Mouse (Mus musculus) gastrocnemius, adult 8-10 months (tissue): ENCODE results near the gene Tut4. TPM values are rescaled to one million over a fixed set of nuclear protein-coding genes. Genes with fewer than 3 reads are reported as not detected.

Experiments
- DNase-seq, 2 experiments: peaks; one replicate each; pipeline ENCODE4 v3.0.0; 2022; ENCODE audit warnings: low spot score in 2 of 2
- total RNA-seq, 4 experiments: library from RNA; stranded (reverse); gene quantifications; 2 replicates each; pipeline ENCODE4 v1.2.4; 2022

Gene Tut4
- total RNA-seq: 10 to 100 TPM; 16.8 to 33.6 (median 19.6) TPM

DNA sequence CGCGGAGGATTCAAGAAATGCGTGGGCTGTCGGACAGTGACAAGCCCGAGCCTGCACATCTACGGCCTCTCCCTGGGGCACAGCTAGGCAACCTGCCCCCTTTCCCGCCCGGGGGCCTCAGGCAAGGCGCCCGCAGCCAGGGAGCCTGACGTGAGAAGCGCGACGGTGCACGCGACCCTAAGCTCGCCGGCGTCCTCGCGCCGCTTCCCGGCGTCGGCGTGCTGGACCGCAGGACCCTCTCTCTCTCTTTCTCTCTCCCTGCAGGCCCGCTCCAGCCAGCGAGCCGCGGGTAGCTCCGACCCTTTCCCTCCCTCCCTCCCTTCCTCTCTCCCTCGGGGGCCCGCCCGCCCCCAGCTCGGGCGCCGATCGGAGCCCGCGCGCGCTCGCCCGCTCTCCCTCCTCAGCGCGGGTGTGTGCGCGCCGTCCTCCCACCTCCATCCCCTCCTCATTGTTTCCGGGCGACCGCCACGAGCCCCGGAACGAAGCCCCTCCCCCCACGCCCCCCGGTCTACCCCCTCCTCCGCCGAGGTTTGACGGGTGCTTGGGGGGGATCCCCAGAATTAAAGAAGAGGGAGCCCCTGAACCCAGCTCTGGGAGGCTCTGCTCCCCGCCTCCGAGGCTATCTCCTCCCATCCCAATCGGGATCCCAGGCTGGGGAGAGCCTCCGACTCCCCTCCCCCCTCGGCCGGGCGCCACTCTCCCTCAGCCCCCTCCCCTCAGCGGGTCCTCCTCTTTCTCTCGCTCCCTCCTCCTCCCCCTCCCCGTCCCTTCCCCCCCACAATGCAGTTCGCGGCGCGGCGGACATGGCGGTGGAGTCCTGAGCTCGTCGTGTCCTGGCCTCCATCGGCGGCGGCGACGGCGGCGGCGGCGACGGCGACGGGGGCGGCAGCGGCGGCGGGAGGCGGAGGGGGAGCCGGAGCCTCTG is at the start of gene Tut4:
Tut4 (plus strand) TSS at position 196 of the 925 bp plus-strand sequence.
- DNase-seq: peak; percentile 61 to 74

DNA sequence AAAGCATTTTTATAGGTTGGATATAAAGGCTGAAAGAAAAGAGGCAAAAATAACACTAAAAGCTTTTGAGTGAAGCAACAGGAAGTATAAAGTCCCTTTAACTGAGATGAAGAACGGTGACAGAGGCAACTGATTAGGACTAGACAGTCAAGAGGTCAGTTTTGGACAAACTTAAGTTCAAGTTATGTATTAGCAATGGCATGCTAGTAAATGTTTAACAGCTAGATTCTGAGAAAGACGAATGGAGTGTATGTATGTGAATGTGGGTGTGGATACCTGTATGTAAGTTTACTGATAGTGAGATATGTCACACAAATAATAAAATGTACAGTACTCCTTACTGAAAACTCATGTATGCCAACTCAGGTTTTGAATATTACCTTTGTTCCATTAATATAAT is 34.6 kb upstream of the Tut4 start:
- DNase-seq: no peak

DNA sequence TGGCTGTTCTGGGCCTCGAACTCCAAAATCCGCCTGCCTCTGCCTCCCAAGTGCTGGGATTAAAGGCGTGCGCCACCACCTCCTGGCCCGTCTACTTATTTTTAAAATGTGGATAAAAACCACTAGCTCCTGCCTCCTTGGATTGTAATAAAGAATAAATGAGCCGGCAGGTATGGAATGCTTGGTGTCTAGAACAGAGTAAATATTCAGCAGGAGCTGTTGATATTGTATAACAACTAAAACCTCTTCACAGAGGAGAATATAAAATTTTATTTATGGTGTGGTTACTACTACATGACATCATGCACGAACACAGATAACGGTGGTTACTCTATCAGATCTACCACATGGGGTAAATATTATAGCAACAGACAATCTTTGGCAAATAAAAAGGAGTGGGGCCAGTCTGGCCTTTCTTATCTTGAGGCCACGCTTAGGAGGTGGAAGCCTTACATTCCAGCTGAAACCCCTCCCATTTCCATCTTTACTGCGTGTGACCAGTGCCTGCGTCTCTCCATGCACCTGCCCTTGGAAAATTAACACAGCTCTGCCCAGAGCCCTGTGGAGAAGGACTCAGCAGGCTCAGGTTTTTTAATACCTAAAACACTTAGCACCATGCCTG is 31.4 kb upstream of the Tut4 start:
- no peak for DNase-seq

DNA sequence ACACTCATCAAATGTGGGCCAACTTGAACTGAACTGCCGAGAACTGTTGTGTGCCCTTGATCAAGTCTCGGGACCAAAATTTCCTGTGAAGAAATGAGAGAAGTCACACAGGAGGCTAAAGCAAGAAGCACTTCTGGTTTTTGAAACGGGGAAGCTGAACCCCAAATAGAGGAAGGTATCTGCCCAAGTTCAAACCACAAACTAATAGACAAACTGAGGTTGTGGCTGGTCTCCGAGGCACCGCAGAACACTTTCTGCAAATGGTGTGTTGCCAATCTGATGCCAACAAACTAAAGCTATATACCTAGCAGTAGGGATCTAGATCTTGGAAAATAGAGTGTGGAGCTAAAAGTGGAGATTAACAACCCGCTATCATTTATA is 30.9 kb upstream of the Tut4 start:
- DNase-seq: no peak

DNA sequence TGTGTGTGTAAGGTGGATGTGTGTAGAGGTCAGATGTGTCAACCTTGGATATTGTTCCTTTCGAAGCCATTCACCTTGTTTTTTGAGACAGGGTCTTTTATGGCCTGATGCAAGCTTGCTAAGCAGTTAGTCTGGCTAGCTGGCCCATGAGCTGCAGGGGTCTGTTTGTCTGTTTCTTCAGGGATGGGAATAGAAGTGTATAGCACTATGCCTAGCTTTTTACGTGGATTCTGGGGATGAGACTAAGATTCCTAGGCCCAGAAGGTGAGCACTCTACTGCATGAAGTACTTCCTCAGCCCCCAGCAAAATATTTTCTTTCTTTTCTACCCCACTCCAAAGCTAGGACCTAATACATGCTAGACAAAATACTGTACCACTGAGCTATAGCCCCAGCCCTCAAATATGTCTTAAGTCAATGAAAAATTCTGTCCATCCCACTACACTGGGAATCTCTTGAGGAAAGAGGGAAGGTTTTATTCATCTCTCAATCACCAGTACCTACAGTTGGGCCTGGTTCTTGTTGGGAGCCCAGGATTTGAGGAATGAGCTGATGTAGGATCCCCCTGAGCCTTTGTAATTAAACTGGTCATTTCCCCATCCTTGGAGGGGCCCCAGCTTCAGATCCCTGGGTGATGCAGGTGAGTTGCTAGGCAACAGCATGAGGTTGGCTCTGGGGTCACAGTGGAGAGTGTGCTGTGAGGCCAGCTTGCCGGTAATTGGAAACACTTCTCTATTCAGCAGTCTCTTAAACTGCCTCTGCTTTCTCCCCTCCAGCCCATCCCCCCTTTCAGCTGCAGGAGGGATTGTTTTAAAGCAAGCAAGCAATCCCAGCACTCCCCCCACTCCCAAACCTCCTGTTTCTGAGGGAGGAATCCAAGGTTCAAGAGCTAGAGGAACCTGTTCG is 28.3 kb upstream of the Tut4 start:
- no peak for DNase-seq

DNA sequence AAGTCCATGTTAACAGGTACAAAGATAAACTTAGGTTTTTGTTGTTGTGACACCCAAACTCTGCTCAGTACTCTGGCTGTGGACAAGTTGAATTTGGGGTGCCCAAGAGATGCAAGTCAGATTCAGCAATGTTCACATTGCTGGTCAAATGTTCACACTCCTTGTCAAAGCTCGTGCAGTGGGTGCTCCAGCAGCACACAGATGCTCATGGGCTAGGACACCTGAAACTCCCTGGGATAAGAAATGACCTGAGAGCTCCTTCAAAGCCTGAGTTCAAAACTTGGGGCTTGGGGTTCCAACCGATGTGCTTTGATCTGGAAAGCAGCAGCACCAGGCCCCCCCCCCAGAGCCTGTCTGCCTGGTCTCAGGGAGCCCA is 27.7 kb upstream of the Tut4 start:
- DNase-seq: no peak

DNA sequence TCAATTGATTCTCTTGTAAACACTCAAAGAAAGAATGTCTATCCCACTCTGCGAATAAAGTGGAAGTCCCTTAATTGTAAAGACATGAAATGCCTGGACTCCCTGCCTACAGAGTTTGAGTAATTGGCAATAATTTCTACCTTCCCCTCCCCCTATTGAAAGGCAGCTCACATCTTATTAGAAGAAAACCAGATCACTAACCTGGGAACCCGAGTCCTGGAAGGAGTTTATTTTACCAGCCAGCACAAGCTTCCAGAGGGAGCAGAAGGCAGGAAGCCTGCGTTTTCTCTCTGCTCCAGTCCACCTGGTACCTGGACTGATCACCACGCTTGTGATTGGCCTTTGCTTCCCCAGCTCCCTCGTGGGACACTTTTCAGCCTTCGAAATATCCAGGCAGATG is 25.9 kb upstream of the Tut4 start:
- no peak for DNase-seq

DNA sequence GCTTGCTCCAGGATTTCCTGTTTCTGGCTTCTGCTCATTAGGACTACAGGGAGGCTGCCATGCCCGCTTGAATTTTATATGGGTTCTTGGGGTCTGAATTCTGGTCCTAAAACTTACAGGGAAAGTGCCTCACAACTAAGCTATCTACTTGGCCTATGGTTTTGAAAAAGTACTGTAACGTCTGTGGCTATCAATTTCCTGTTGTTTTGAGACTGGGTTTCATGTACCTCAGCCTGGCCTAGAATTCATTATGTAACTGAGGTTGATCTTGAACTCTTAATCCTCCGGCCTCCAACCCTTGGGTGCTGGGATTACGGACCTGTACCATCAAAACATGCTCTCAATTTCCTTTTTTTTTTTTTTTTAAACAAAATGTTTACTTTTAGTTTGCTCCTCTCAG is 25.0 kb upstream of the Tut4 start:
- no peak for DNase-seq

DNA sequence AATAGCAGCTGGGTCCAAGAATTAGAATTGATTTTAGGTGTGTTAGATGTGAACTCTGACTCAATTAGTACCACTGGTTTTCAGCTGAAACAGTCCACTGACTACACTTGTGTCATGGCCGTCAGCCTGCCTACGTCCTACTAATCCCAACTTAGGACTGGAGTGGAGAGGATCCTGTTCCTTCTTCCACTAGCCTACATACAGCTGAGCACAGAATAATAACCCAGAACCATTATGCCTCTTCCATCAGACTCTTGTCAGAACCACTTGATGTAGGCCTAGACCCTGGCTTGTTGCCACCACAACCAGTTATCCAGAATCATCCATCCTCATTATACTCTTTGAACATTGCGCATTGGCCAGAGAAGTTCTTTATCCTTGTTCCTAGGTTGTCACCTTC is 24.4 kb upstream of the Tut4 start:
- DNase-seq: no peak

DNA sequence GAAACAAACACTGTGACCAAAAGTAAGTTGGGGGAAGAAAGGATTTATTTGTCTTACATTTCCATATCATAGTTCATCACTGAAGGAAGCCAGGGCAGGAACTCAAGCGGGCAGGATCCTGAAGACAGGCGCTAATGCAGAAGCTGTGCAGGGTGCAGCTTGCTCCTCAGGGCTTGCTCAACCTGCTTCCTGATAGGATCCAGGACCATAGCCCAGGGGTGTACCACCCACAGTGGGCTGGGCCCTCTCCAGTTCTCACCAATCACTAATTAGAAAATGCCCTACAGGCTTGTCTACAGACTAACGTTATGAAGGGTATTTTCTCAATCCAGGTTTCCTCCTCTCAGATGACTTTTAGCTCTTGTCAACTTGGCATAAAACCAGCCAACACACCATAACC is 23.6 kb upstream of the Tut4 start:
- DNase-seq: no peak

DNA sequence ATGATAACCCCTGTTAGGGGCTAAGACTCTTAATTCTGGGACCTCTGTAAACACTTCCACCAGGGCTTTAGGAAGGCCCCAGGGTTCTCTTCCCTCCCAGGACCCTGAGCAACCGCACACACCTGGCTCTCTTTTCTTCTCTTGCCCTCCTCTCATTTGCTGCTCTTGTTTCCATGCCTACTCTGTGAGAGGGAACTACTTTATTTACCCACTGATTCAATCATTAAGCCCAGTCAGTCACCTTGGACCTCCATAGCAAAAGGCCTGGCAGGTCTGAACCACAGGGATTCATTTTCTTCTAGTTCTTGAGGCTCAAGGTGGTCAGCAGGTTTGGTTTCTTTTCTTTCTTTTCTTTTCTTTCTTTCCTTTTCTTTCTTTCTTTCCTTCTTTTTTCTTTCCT is 23.0 kb upstream of the Tut4 start:
- DNase-seq: no peak

DNA sequence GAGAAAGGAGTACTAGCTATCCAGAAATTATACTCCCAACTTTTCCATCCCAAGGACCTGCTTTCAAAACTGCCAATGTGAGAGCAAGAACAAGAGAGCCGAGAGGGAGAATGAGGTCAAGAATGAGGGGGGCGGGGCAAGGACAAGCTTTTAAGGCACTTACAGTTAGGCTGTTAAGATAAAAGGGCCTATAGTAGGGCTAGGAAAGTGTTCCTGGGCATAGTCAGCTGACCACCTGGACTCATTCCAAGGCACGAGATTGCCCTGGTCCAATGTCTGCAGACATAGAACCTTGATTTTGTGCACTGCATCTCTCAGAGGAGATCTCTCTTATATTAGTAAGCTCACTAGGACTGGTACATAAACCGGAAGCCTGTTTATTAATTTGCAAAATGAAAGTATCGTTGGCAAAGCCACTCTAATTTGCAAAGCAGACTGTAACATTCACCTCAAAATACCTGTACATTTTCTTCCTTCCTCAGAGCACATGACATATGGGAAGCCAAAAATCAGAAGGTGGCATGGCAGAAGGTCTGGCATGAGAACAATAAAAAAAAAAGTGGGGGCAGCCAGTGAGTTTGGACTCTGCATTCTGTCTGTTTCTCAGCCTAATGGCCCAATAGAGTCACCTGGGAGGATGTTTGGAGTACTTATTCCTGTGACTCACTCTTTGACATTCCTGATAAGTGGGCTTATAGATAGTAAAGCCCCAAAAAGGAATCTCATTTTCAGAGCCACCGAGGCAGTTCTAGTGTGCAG is 21.0 kb upstream of the Tut4 start:
- no peak for DNase-seq

DNA sequence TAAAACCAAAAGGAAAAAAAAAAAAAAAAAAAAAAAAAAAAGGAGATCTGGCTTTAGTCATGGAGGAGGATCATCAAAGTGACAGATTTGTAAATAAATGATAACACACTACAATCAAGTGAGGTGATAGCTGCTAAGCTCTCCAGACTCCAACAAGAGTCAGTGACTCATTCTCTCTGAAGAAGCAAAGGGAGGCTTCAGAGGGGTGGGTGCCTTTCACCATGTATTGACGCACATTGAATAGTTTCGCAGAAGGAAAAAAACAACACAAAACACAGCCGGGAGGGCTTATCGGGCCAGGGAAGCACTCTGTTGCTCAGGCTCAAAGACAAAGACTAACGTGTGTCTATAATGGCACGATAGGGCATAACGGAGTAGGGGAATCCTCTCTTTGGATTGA is 11.1 kb upstream of the Tut4 start:
- no peak for DNase-seq

DNA sequence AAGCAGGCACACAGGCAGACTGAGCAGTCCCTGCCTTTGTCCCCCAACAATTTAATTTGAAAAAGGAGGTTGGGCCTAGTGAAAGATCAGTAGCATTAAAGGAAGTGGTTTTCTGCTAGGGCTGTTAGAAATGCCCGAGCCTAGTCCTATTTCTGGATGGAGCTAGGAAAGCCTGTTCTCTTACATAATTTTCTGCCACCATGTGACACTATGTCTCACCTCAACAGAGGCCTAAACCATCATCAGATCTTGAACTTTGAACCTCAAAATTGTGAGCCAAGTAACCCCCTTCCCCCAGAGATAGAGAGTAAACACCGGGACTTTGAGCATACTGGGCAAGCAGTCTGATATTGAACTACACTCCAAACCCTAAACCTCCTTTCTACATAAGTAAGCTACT is 3.2 kb upstream of the Tut4 start:
- DNase-seq: no peak

DNA sequence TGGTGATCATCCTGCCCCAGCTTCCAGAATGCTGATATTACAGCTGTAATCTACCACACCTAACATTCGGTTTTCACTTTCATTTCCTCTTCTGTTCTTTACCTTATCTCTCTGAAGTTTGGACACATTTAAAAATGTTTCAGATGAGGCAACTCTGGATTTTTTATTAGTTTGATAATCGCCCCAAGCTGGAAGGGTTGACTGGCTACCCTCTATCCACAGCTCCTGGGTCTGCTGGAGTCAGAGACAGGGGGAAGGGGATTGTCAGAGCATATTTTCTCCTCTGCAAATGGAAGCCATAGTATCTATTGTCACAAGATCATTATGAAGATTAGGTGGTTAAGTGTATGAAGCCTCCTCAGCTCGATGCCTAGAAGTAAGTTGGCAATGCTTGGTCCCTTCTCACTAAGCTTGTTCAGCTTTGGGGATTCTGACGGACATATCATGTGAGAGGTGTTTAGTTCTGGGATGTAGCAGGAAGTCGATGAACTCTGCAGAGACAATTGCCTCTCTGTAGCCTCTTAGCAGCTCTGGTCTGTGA is 955 bp upstream of the Tut4 start:
- no peak for DNase-seq

DNA sequence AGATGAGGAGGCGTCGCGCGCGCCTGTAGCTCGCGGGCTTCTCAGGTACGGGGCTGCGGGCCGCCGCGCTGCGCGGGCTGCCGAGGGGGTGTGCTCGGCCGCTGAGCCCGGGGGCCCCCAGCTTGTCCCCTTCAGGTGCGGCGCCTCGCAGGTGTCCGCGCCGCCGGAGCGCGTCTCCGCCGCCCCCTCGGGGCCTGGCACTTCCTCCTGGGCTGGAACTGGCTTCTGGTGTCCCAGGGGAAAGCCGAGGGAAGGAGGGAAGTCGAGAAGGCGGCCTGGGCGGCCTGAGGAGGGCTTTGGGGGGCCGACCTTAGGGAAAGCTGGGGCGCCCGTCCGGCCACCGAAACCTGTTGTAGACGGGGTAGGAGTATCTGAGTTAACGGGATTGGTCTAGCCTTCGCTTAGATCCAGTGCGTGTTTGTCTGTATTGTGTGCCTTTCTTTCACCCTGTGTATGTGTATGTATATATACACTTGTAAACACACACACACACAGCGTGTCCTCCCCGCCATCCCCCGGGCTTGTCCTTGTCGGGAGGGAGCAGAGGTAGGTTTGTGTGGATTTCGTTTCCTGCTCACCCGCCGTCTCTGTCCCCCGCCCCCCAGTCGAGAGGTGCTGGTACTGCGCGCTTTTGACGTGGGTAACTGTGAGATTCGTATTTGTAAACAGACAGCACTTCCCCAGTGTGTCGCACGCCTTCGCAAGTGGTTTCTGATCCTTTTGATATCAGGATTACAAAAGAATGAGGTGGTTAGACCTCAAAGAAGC is 1.1 kb downstream of the Tut4 start:
- DNase-seq: peak; percentile 24 to 35

DNA sequence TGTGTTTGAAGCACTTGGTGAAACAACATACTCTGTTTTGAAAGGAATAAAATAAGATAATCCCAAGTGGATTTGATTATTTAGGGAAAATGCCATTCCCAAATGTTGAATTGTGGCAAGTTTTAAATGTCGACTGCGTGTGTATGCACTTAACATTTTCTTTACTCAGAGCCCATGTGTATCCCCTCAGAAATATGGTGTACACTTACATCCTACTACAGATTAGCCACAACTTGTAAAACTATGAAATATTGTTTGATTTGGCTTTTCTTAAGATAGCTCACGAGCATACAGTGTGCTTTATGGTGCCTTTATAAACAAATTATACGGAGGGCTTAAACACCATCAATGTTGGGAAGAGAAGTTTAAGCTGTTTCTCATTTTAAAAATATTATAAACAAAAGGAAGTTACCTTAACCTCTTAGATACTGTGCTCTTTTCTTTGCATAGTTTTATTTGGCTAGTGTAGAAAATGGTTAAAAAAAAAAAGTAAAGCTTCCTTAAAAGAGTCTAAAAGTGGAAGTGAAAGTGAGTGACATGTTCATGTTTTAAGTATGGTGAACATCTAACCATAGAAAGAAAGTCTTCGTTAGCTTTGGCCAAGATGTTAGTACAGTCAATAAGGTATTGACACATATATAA is 2.2 kb downstream of the Tut4 start:
- no peak for DNase-seq

DNA sequence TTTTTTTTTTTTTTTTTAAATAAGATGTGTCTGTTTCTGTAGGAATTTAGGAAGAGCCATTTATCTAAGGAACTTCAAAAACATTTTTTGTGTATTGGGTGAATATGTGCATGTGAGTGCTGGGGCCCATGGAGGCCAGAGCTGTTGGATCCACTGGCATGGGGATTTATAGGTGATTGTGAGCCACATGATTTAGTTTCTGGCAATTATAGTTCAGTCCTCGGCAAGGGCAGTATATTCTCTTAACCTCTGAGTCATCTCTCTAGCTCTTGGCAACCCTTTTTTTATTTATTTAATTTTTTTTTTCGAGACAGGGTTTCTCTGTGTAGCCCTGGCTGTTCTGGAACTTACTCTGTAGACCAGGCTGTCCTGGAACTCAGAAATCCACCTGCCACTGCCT is 14.4 kb downstream of the Tut4 start:
- no peak for DNase-seq

DNA sequence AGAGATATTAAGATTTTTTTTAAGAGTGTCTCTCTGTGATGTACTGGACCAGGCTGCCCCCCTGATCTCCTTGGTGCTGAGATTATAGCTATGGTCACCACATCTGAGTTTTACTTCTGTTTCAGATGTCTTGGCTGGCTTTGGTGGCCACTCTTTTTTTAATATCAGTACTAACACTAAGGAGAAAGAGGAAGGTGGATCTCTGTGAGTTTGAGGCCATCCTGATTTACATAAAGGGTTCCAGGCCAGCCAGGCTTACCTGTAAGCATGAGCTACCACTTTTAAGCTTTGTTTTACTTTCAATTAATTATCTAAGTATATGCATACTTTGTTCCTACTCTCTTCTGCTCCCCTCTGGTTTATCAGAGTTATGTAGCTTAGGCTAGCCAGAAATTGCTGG is 23.6 kb downstream of the Tut4 start:
- DNase-seq: no peak

DNA sequence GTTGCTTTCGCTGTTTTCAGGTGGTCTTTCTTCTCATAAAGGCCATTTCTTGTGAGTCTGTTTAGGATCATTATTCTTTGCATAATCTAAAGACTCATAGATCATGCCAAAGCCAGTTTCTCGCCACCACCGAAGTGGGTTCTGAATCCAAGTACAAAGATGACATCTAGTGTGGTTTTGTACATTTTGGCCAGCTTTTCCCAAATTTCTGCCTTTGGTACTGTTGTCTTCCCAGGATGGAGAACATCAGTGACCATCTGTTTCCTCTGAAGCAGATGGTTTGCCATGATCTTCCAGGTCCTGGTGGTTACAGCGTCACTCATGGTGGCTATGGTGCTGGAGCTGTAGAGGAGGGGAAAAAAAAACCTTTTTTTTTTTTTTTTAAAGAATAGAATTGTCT is 25.0 kb downstream of the Tut4 start:
- no peak for DNase-seq
